Mouse (Mus musculus) cerebellum, adult 2 months (tissue): Measurements from ENCODE around the gene Abat. TPM values are rescaled to one million over a fixed set of nuclear protein-coding genes. Genes with fewer than 3 reads are reported as not detected.

Source experiments
- DNase-seq, 2 experiments: peaks; one replicate each; pipeline ENCODE4 v3.0.0; 2021
- H3K27ac ChIP-seq: fragments of 200-500 bp; 2 replicates; pipeline ENCODE4 v1.5.1; 2012; ENCODE audit warnings: low read length, control low read depth, inconsistent platforms; ENCODE audit not compliant: insufficient read depth
- H3K27me3 ChIP-seq: fragments of 200-500 bp; 2 replicates; pipeline ENCODE4 v1.6.1; 2012; ENCODE audit warnings: inconsistent platforms, mild to moderate bottlenecking, low read length, moderate library complexity; ENCODE audit not compliant: control insufficient read depth, insufficient read depth
- H3K4me1 ChIP-seq: fragments of 200-500 bp; 2 replicates; pipeline ENCODE4 v1.6.1; 2011; ENCODE audit warnings: low read length; ENCODE audit not compliant: control insufficient read depth, insufficient read depth
- H3K4me3 ChIP-seq: fragments of 200-500 bp; replicated peaks from 2 replicates; pipeline ENCODE3; 2011; ENCODE audit warnings: mild to moderate bottlenecking, low read depth, low read length, control low read depth; ENCODE audit not compliant: insufficient read depth
- CTCF ChIP-seq: fragments of 200-500 bp; IDR thresholded peaks from 2 replicates; pipeline ENCODE4 v1.5.1; 2011; ENCODE audit warnings: low read depth, mild to moderate bottlenecking, control low read depth, low read length, moderate library complexity, borderline replicate concordance; ENCODE audit not compliant: insufficient read depth
- POLR2A ChIP-seq: fragments of 200-500 bp; IDR thresholded peaks from 2 replicates; pipeline ENCODE4 v1.6.1; 2011; ENCODE audit warnings: low read length, control low read depth, borderline replicate concordance; ENCODE audit not compliant: insufficient read depth
- WGBS: fragments of 180-500 bp; shearing (Covaris S2); methylation state at CpG from one replicate; pipeline ENCODE4 v1.1.7; 2018; 5-methylcytosine and 5-hydroxymethylcytosine counted together
- polyA plus RNA-seq: library from polyadenylated mRNA; depleted of rRNA; stranded (reverse); fragments of >200 nt; gene quantifications from 2 replicates; pipeline ENCODE4 v1.2.3, GENCODE M21; 2012

Abat gene
- polyA plus RNA-seq, 1 experiment, result 248 TPM

- TF ChIP-seq CTCF (no peak), POLR2A (no peak)
- H3K27ac ChIP-seq, result no peak overlapping the region
- WGBS, result 57% methylated on average over 4 of the region's 4 CpGs
- H3K4me1 ChIP-seq, result peaks cover 2% of the 10 kb centered on the region; the same call in 1 of the 2 replicates
- H3K4me3 ChIP-seq, result no peak overlapping the region
- no peaks in the 10 kb centered on the region for H3K27me3 ChIP-seq
- DNase-seq, result no peak
Observed at GRCm38 (mm10) chr16:8595411-8595810, 82.2 kb downstream of the Abat start.

GRCm38 (mm10) chr16:8596336-8596735, 83.1 kb downstream of the Abat start:
- Histone ChIP-seq H3K27me3 (no peaks in the 10 kb centered on the region), H3K4me1 (peaks cover 2% of the 10 kb centered on the region; the same call in 1 of the 2 replicates)
- WGBS, result 31% methylated on average over 4 of the region's 4 CpGs

GRCm38 (mm10) chr16:8597516-8597915, 84.3 kb downstream of the Abat start:
- H3K4me3 ChIP-seq, result no peak overlapping the region
- H3K4me1 ChIP-seq, result peaks cover 2% of the 10 kb centered on the region; the same call in 1 of the 2 replicates
- WGBS, result 48% methylated on average over 5 of the region's 5 CpGs
- H3K27ac ChIP-seq, result no peak overlapping the region
- TF ChIP-seq POLR2A (no peak), CTCF (no peak)
- no peaks in the 10 kb centered on the region for H3K27me3 ChIP-seq
- DNase-seq, result no peak

More at GRCm38 (mm10) chr16:8596336-8596735, 83.1 kb downstream of the Abat start:
- Histone ChIP-seq H3K4me3 (no peak overlapping the region), H3K27ac (no peak overlapping the region)
- DNase-seq, result no peak
- TF ChIP-seq CTCF (no peak), POLR2A (no peak)

- no peak for DNase-seq
- no peaks in the 10 kb centered on the region for H3K27me3 ChIP-seq
- H3K4me1 ChIP-seq, result no peaks in the 10 kb centered on the region
- TF ChIP-seq CTCF (no peak), POLR2A (no peak)
- H3K4me3 ChIP-seq, result no peak overlapping the region
- 93% methylated on average over 3 of the region's 3 CpGs for WGBS
- H3K27ac ChIP-seq, result no peak overlapping the region
Observed at GRCm38 (mm10) chr16:8603789-8604188, 90.6 kb downstream of the Abat start.

GRCm38 (mm10) chr16:8610397-8610796, 97.2 kb downstream of the Abat start:
- 77% methylated on average over 3 of the region's 3 CpGs for WGBS
- Histone ChIP-seq H3K4me1 (no peaks in the 10 kb centered on the region; the same call in 1 of the 2 replicates), H3K27me3 (no peaks in the 10 kb centered on the region), H3K27ac (no peak overlapping the region), H3K4me3 (no peak overlapping the region)
- DNase-seq, result no peak
- no peak for TF ChIP-seq CTCF
- no peak for TF ChIP-seq POLR2A

GRCm38 (mm10) chr16:8612214-8613005, 99.2 kb downstream of the Abat start:
- 83% methylated on average over 8 of the region's 8 CpGs for WGBS
- TF ChIP-seq POLR2A (no peak), CTCF (no peak)
- H3K4me3 ChIP-seq, result no peak overlapping the region
- DNase-seq, result no peak
- H3K27ac ChIP-seq, result no peak overlapping the region
- H3K27me3 ChIP-seq, result no peaks in the 10 kb centered on the region
- no peaks in the 10 kb centered on the region; the same call in 1 of the 2 replicates for H3K4me1 ChIP-seq

GRCm38 (mm10) chr16:8613039-8613438, 99.8 kb downstream of the Abat start:
- Histone ChIP-seq H3K4me1 (no peaks in the 10 kb centered on the region; the same call in 1 of the 2 replicates), H3K27me3 (no peaks in the 10 kb centered on the region), H3K27ac (no peak overlapping the region), H3K4me3 (no peak overlapping the region)
- TF ChIP-seq POLR2A (no peak), CTCF (no peak)
- WGBS, result 20% methylated on average over 4 of the region's 4 CpGs
- no peak for DNase-seq

GRCm38 (mm10) chr16:8613447-8613846, 100.2 kb downstream of the Abat start:
- TF ChIP-seq CTCF (no peak), POLR2A (no peak)
- WGBS, result 67% methylated on average over 3 of the region's 3 CpGs
- Histone ChIP-seq H3K4me3 (no peak overlapping the region), H3K4me1 (no peaks in the 10 kb centered on the region; the same call in 1 of the 2 replicates), H3K27ac (no peak overlapping the region), H3K27me3 (no peaks in the 10 kb centered on the region)
- no peak for DNase-seq
